Mouse (Mus musculus): ENCODE measurements around the gene Slc30a10. TPM values are rescaled to one million over a fixed set of nuclear protein-coding genes. Genes with fewer than 3 reads are reported as not detected.

Slc30a10 gene
- polyA plus RNA-seq, 1 experiment: not detected

GRCm38 (mm10) chr1:185462889-185463288 lies 8.2 kb downstream of the Slc30a10 start:
- Histone ChIP-seq H3K36me3 (ENCODE audit: control insufficient read depth, insufficient read depth) (no peaks in the 10 kb centered on the region), H3K79me2 (ENCODE audit: control insufficient read depth, insufficient read depth) (no peaks in the 10 kb centered on the region), H3ac (ENCODE audit: control insufficient read depth, insufficient read length, low read depth) (no peak overlapping the region), H3K79me3 (ENCODE audit: low read depth) (no peaks in the 10 kb centered on the region), H3K27me3 (ENCODE audit: control insufficient read depth, insufficient read depth, insufficient read length) (peaks cover 32% of the 10 kb centered on the region), H3K4me3 (ENCODE audit: insufficient read depth, poor library complexity, severe bottlenecking) (no peak overlapping the region)
- no peak for TF ChIP-seq MYOD1 (IDR thresholded peaks at IDR 0.05; ENCODE audit: control insufficient read depth, insufficient read length, low read depth)
- no peak for TF ChIP-seq FOSL1 (IDR thresholded peaks at IDR 0.05; ENCODE audit: insufficient read depth, low read length, poor library complexity, severe bottlenecking)
- TF ChIP-seq CTCF (IDR thresholded peaks at IDR 0.05; ENCODE audit: control insufficient read depth, insufficient read depth, insufficient read length): no peak
- no peak for TF ChIP-seq USF1 (IDR thresholded peaks at IDR 0.05; ENCODE audit: low read depth)
- TF ChIP-seq MYOG (IDR thresholded peaks at IDR 0.05; ENCODE audit: control insufficient read depth, extremely low read depth, insufficient read length): no peak
- no peak for TF ChIP-seq MAX (IDR thresholded peaks at IDR 0.05)
- no peak for TF ChIP-seq CEBPB (IDR thresholded peaks at IDR 0.05; ENCODE audit: low read depth)

GRCm38 (mm10) chr1:185469551-185470021 lies 14.9 kb downstream of the Slc30a10 start:
- Histone ChIP-seq H3K27me3 (ENCODE audit: control insufficient read depth, insufficient read depth, insufficient read length) (peaks cover 26% of the 10 kb centered on the region), H3K36me3 (ENCODE audit: control insufficient read depth, insufficient read depth) (no peaks in the 10 kb centered on the region), H3K4me3 (ENCODE audit: insufficient read depth, poor library complexity, severe bottlenecking) (no peak overlapping the region), H3ac (ENCODE audit: control insufficient read depth, insufficient read length, low read depth) (no peak overlapping the region), H3K79me3 (ENCODE audit: low read depth) (no peaks in the 10 kb centered on the region), H3K79me2 (ENCODE audit: control insufficient read depth, insufficient read depth) (no peaks in the 10 kb centered on the region)
- TF ChIP-seq CEBPB (IDR thresholded peaks at IDR 0.05; ENCODE audit: low read depth): no peak
- TF ChIP-seq MAX (IDR thresholded peaks at IDR 0.05): no peak
- no peak for TF ChIP-seq CTCF (IDR thresholded peaks at IDR 0.05; ENCODE audit: control insufficient read depth, insufficient read depth, insufficient read length)
- no peak for TF ChIP-seq MYOG (IDR thresholded peaks at IDR 0.05; ENCODE audit: control insufficient read depth, extremely low read depth, insufficient read length)
- no peak for TF ChIP-seq USF1 (IDR thresholded peaks at IDR 0.05; ENCODE audit: low read depth)
- TF ChIP-seq MYOD1 (IDR thresholded peaks at IDR 0.05; ENCODE audit: control insufficient read depth, insufficient read length, low read depth): no peak
- TF ChIP-seq FOSL1 (IDR thresholded peaks at IDR 0.05; ENCODE audit: insufficient read depth, low read length, poor library complexity, severe bottlenecking): no peak

GRCm38 (mm10) chr1:185472025-185472720 lies 17.5 kb downstream of the Slc30a10 start:
- no peaks in the 10 kb centered on the region for H3K79me3 ChIP-seq (ENCODE audit: low read depth)
- no peak for TF ChIP-seq MAX (IDR thresholded peaks at IDR 0.05)
- TF ChIP-seq MYOG (IDR thresholded peaks at IDR 0.05; ENCODE audit: control insufficient read depth, extremely low read depth, insufficient read length): no peak
- TF ChIP-seq CEBPB (IDR thresholded peaks at IDR 0.05; ENCODE audit: low read depth): no peak
- no peak for TF ChIP-seq CTCF (IDR thresholded peaks at IDR 0.05; ENCODE audit: control insufficient read depth, insufficient read depth, insufficient read length)
- no peak for TF ChIP-seq USF1 (IDR thresholded peaks at IDR 0.05; ENCODE audit: low read depth)
- TF ChIP-seq FOSL1 (IDR thresholded peaks at IDR 0.05; ENCODE audit: insufficient read depth, low read length, poor library complexity, severe bottlenecking): no peak
- TF ChIP-seq MYOD1 (IDR thresholded peaks at IDR 0.05; ENCODE audit: control insufficient read depth, insufficient read length, low read depth): no peak
- H3K4me3 ChIP-seq (ENCODE audit: insufficient read depth, poor library complexity, severe bottlenecking): no peak overlapping the region
- H3K36me3 ChIP-seq (ENCODE audit: control insufficient read depth, insufficient read depth): no peaks in the 10 kb centered on the region
- H3ac ChIP-seq (ENCODE audit: control insufficient read depth, insufficient read length, low read depth): no peak overlapping the region
- H3K79me2 ChIP-seq (ENCODE audit: control insufficient read depth, insufficient read depth): no peaks in the 10 kb centered on the region
- H3K27me3 ChIP-seq (ENCODE audit: control insufficient read depth, insufficient read depth, insufficient read length): peaks cover 15% of the 10 kb centered on the region

GRCm38 (mm10) chr1:185472730-185473129 lies 18.1 kb downstream of the Slc30a10 start:
- Histone ChIP-seq H3K27me3 (ENCODE audit: control insufficient read depth, insufficient read depth, insufficient read length) (peaks cover 14% of the 10 kb centered on the region), H3K36me3 (ENCODE audit: control insufficient read depth, insufficient read depth) (no peaks in the 10 kb centered on the region), H3K79me2 (ENCODE audit: control insufficient read depth, insufficient read depth) (no peaks in the 10 kb centered on the region), H3ac (ENCODE audit: control insufficient read depth, insufficient read length, low read depth) (no peak overlapping the region), H3K4me3 (ENCODE audit: insufficient read depth, poor library complexity, severe bottlenecking) (no peak overlapping the region), H3K79me3 (ENCODE audit: low read depth) (no peaks in the 10 kb centered on the region)
- no peak for TF ChIP-seq MYOG (IDR thresholded peaks at IDR 0.05; ENCODE audit: control insufficient read depth, extremely low read depth, insufficient read length)
- TF ChIP-seq CTCF (IDR thresholded peaks at IDR 0.05; ENCODE audit: control insufficient read depth, insufficient read depth, insufficient read length): no peak
- TF ChIP-seq FOSL1 (IDR thresholded peaks at IDR 0.05; ENCODE audit: insufficient read depth, low read length, poor library complexity, severe bottlenecking): no peak
- no peak for TF ChIP-seq USF1 (IDR thresholded peaks at IDR 0.05; ENCODE audit: low read depth)
- no peak for TF ChIP-seq MYOD1 (IDR thresholded peaks at IDR 0.05; ENCODE audit: control insufficient read depth, insufficient read length, low read depth)
- TF ChIP-seq MAX (IDR thresholded peaks at IDR 0.05): no peak
- no peak for TF ChIP-seq CEBPB (IDR thresholded peaks at IDR 0.05; ENCODE audit: low read depth)

- Histone ChIP-seq H3K36me3 (ENCODE audit: control insufficient read depth, insufficient read depth) (no peaks in the 10 kb centered on the region), H3K79me3 (ENCODE audit: low read depth) (no peaks in the 10 kb centered on the region), H3K79me2 (ENCODE audit: control insufficient read depth, insufficient read depth) (no peaks in the 10 kb centered on the region), H3K4me3 (ENCODE audit: insufficient read depth, poor library complexity, severe bottlenecking) (no peak overlapping the region), H3ac (ENCODE audit: control insufficient read depth, insufficient read length, low read depth) (no peak overlapping the region), H3K27me3 (ENCODE audit: control insufficient read depth, insufficient read depth, insufficient read length) (peaks cover 10% of the 10 kb centered on the region)
- no peak for TF ChIP-seq MAX (IDR thresholded peaks at IDR 0.05)
Observed at GRCm38 (mm10) chr1:185473437-185473836, 18.8 kb downstream of the Slc30a10 start.

GRCm38 (mm10) chr1:185479861-185480260 lies 25.2 kb downstream of the Slc30a10 start:
- Histone ChIP-seq H3K79me2 (ENCODE audit: control insufficient read depth, insufficient read depth) (no peaks in the 10 kb centered on the region), H3K4me3 (ENCODE audit: insufficient read depth, poor library complexity, severe bottlenecking) (no peak overlapping the region), H3K27me3 (ENCODE audit: control insufficient read depth, insufficient read depth, insufficient read length) (peaks cover 5% of the 10 kb centered on the region), H3K36me3 (ENCODE audit: control insufficient read depth, insufficient read depth) (no peaks in the 10 kb centered on the region), H3ac (ENCODE audit: control insufficient read depth, insufficient read length, low read depth) (no peak overlapping the region), H3K79me3 (ENCODE audit: low read depth) (no peaks in the 10 kb centered on the region)
- no peak for TF ChIP-seq FOSL1 (IDR thresholded peaks at IDR 0.05; ENCODE audit: insufficient read depth, low read length, poor library complexity, severe bottlenecking)

Data from C2C12 (cell line).